Mouse (Mus musculus): ENCODE measurements at regions not wholly inside any gene's neighbourhood (a gene's known extent, or its start where the extent isn't known, plus 50 kb on each side); places are given as distances from the start of the nearest gene placed in this dataset.

DNA sequence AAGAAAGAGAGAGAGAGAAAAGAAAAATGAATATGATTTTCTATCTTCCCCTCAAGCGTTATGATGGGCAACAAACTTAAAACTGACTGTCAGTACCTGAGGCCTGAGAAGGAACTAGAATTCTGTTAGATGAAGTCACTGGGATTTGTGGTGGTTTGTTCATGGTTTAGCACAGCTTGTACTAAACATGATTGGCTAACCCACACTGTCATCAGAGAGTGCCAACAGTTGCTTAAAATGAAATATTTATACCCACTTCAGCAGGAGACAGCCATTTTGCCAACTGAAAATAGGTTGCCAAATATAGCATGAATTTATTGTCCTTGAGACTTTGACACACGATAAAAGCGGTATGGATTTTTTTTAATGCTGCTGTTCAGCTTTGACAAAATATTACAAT lies 360.5 kb upstream of the Slc24a2 start:
- Histone ChIP-seq H3K27ac (ENCODE audit: insufficient read depth, low read length) (no peak overlapping the region), H3K4me1 (ENCODE audit: control insufficient read depth, insufficient read depth, low read length) (no peaks in the 10 kb centered on the region), H3K4me3 (ENCODE audit: insufficient read depth, low read length) (no peak overlapping the region)
- TF ChIP-seq POLR2A (IDR thresholded peaks at IDR 0.05; ENCODE audit: low read depth, low read length) (no peak), CTCF (IDR thresholded peaks at IDR 0.05; ENCODE audit: borderline replicate concordance, insufficient read depth, low read length) (no peak)

DNA sequence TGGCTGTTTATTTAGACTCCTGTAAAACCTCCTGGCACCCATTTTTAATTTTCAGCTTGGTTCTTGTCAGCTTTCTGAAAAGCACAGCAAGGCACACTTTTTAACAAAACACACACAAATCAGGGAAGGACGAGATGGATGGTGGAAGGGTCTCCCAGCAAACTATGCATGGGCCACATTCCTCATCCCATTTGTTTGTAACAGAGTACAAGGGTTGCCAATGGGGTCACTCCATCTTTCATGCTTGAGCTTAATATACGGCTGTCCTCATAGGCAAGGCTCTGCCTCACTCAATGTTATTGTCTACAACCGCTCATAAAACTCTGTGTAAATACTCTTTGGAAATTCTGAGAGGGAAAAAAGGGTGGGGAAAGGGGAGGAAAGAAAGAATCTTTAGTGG lies 347.9 kb upstream of the Slc24a2 start:
- no peaks in the 10 kb centered on the region for H3K4me1 ChIP-seq (ENCODE audit: control insufficient read depth, insufficient read depth, low read length)
- H3K27ac ChIP-seq (ENCODE audit: insufficient read depth, low read length), result no peak overlapping the region
- TF ChIP-seq CTCF (IDR thresholded peaks at IDR 0.05; ENCODE audit: borderline replicate concordance, insufficient read depth, low read length) (no peak), POLR2A (IDR thresholded peaks at IDR 0.05; ENCODE audit: low read depth, low read length) (no peak)
- no peak overlapping the region for H3K4me3 ChIP-seq (ENCODE audit: insufficient read depth, low read length)

GRCm38 (mm10) chr4:87570950-87571349 lies 340.7 kb upstream of the Slc24a2 start:
- no peaks in the 10 kb centered on the region for H3K4me1 ChIP-seq (ENCODE audit: control insufficient read depth, insufficient read depth, low read length)
- no peak overlapping the region for H3K27ac ChIP-seq (ENCODE audit: insufficient read depth, low read length)
- TF ChIP-seq POLR2A (IDR thresholded peaks at IDR 0.05; ENCODE audit: low read depth, low read length) (no peak), CTCF (IDR thresholded peaks at IDR 0.05; ENCODE audit: borderline replicate concordance, insufficient read depth, low read length) (no peak)
- no peak overlapping the region for H3K4me3 ChIP-seq (ENCODE audit: insufficient read depth, low read length)

GRCm38 (mm10) chr4:87570470-87570891 lies 340.2 kb upstream of the Slc24a2 start:
- Histone ChIP-seq H3K4me3 (ENCODE audit: insufficient read depth, low read length) (no peak overlapping the region), H3K27ac (ENCODE audit: insufficient read depth, low read length) (no peak overlapping the region), H3K4me1 (ENCODE audit: control insufficient read depth, insufficient read depth, low read length) (no peaks in the 10 kb centered on the region)
- TF ChIP-seq CTCF (IDR thresholded peaks at IDR 0.05; ENCODE audit: borderline replicate concordance, insufficient read depth, low read length) (no peak), POLR2A (IDR thresholded peaks at IDR 0.05; ENCODE audit: low read depth, low read length) (no peak)

DNA sequence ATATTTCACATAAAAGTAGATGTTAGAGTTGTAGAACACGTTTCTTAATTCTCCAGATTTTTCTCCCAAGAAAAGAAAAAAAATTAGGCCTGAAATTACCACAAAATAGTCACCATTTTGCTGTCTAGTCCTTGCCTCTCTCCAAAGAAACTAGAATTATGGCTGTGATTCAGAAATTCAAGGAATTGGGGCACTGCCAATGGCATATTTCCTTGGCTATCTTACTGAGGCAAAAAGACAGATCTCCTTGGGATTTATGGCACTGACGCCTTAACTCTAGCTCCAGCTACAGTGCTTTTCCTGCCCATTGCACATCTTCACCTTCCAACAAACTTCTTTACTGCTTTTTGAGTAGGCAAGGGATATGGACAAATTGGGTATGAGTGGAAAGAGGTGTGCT lies 336.3 kb upstream of the Slc24a2 start:
- no peak for TF ChIP-seq CTCF (IDR thresholded peaks at IDR 0.05; ENCODE audit: borderline replicate concordance, insufficient read depth, low read length)
- no peak for TF ChIP-seq POLR2A (IDR thresholded peaks at IDR 0.05; ENCODE audit: low read depth, low read length)
- Histone ChIP-seq H3K4me3 (ENCODE audit: insufficient read depth, low read length) (no peak overlapping the region), H3K4me1 (ENCODE audit: control insufficient read depth, insufficient read depth, low read length) (no peaks in the 10 kb centered on the region), H3K27ac (ENCODE audit: insufficient read depth, low read length) (no peak overlapping the region)

DNA sequence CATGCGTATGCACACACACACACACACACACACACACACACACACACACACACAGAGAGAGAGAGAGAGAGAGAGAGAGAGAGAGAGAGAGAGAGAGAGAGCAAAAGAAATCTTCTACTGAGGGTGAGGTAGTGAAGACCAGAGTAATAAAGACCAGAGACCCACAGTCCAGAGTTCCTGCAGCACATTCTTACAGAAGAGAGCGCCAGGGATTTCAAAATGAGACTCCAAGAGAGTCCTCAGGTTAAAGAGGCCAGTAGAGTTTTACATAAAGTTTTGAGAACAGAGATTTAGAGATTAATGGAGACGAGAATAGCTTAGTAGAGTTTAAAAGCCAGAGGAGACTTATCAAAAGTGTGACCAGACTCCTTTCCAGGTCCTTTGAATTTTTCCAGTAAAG lies 324.6 kb upstream of the Slc24a2 start:
- no peak overlapping the region for H3K27ac ChIP-seq (ENCODE audit: insufficient read depth, low read length)
- TF ChIP-seq POLR2A (IDR thresholded peaks at IDR 0.05; ENCODE audit: low read depth, low read length) (no peak), CTCF (IDR thresholded peaks at IDR 0.05; ENCODE audit: borderline replicate concordance, insufficient read depth, low read length) (no peak)
- H3K4me1 ChIP-seq (ENCODE audit: control insufficient read depth, insufficient read depth, low read length), result no peaks in the 10 kb centered on the region
- no peak overlapping the region for H3K4me3 ChIP-seq (ENCODE audit: insufficient read depth, low read length)
